Mouse (Mus musculus) kidney, postnatal 4 days (tissue): ENCODE measurements at regions not wholly inside any gene's neighbourhood (a gene's known extent, or its start where the extent isn't known, plus 50 kb on each side); places are given as distances from the start of the nearest gene placed in this dataset.

Experiments used
- DNase-seq, 2 experiments: peaks; one replicate each; pipeline ENCODE4 v3.0.0; 2021; ENCODE audit warnings: mixed read lengths in 2 of 2

- no peak for DNase-seq
Measured at GRCm38 (mm10) chr3:70957470-70957869, 950.1 kb downstream of the Otol1 start.

GRCm38 (mm10) chr3:70962498-70962897 lies 955.1 kb downstream of the Otol1 start:
- DNase-seq: no peak

- DNase-seq: no peak
Measured at GRCm38 (mm10) chr3:70976945-70977344, 969.5 kb downstream of the Otol1 start.

GRCm38 (mm10) chr3:70990916-70991315 lies 983.5 kb downstream of the Otol1 start:
- no peak for DNase-seq

DNA sequence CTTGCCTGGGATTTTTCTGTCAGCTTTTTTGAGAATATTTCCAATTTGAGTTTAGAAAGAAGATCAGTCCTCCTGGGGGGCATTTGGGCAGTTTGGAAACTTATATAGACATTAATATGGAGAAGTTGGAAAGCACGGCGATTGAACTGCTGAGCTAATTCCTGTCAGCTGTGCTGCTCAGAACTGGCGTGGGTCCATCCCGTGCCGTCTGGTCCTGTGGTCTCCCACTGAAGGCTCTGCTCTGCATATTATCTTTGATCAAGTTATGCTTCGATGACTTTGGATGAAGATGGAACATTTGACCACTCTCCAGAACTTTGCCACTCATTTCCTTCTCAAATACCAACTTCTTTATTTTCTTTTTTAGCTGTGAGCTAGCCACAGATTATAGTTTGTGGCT lies 995.6 kb downstream of the Otol1 start:
- peak in 1 of 2 experiments; percentile 1 for DNase-seq
